Mouse (Mus musculus): ENCODE data around the gene Speer3. TPM values are rescaled to one million over a fixed set of nuclear protein-coding genes. Genes with fewer than 3 reads are reported as not detected.
"Not testable (repeated sequence)": the region's sequence is repeated elsewhere in the genome, so short reads cannot be mapped to it uniquely, and the experiment has no call there.

Speer3 gene
- total RNA-seq (2021), result not detected
- long read RNA-seq, experiment 1, result 0 reads
- long read RNA-seq, experiment 2, result 0 reads

DNA sequence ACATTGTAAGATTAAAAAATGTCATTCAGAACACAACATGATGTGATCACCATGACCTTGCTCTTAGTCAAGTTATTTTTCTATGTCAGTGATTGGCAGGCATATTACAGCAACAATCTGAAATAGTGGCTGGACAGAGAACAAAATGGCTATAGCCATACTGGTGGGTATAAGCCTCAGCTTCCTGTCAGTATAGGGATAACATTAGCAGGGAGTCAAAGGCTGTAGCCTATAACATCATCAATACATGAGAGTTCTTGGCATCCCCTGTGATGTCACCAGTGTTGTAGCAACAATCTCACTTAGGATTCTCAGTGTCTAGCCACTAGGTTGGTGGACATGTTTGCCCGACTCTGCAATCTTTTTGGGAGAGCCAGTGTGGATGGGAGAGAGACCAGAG, at the start of gene Speer3:
Gene Speer3 (plus strand): TSS at position 301 of the 400 bp plus-strand sequence.
- no peak for DNase-seq

DNA sequence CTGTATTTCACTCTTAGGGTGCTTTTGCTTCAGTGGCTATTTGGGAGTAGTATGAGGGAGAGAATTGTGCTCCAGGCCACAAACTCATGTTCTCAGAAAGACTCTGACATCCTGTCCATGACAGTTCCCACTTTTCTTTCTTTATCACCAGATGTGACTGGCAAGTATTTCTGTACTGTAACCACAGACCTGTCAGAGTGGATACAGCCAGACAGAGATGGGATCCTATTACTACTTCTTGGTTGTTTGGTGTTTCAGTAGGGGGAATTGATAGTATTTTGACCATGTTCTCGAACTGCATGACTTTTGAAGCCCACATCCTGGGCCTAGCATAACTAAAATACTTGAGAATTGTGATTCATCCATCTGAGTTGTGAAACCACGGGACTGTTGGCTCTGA, 19.1 kb downstream of the Speer3 start:
- not testable (repeated sequence) for DNase-seq

DNA sequence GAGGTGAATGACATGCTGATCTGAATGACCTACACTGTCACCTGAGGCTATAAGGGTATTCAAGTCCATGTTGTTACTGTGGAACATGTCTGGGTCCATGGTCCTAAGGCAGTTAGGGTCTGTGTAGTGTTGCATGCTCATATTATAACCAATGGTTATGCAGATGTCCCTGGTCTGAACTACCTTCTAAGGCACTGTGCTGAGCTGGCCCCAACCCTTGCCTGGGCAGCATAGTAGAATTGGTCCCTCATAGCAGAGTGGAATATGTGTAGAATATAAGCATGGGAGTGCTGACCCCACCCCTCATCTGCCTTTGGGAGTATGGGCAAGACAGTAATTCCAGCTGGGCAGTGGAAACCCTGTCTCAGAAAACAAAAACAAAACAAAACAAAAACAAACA, 33.7 kb downstream of the Speer3 start:
- no peak for DNase-seq

DNA sequence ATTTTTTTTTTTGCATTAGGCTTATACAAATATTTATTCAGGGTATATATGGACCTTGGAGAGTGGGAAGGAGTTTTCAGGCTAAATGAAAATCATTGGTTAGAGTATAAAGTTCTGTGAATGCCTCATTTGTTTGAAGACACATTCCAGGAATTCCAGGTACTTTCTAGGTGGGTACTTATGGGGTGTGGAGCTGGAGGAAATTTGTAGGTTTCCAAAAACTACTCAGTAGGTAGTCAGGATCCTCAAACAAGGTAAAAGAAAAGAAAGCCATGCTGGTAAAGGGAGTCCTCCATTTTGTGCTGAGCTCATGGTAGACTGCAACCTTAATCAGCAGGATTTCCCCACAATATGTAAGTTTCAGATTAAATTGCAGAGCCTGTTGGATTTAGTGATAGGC, 35.3 kb downstream of the Speer3 start:
- DNase-seq, result no peak

DNA sequence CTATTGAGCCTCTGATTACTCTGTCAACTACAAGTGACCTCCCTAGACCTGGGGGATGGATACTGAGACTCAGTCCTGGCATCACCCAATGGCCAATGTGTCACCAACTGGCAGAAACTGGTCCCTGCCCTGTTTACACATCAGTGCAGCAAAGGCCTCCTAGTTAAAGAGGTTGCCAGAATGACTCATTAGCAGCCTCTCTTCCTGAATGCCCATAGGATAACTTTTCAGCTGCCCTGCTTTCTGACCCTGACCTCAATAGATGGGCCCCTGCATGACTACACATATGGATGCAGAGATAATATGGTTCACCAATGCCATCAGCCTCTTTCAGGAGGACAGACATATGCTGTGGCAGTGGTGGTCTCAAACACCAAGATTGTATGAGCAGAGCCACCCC, 52.9 kb downstream of the Speer3 start:
- DNase-seq, result no peak

Other genes with a start within 250 kb of the Speer3 start
- under 1 TPM; 0.12 to 0.49 TPM for gene Sema3e, start 233.7 kb downstream of the Speer3 start, total RNA-seq (2021)